Mouse (Mus musculus) mature B cell (primary cell): Measurements from ENCODE around the gene Gm5286.
"Not testable (repeated sequence)": the region's sequence is repeated elsewhere in the genome, so short reads cannot be mapped to it uniquely, and the experiment has no call there.

Experiments used
- in situ Hi-C: fragments of 300-500 bp; cut with MboI; formaldehyde crosslinking; loops from 2 replicates; pipeline ENCODE4 v1.14.3; 2019

Gene Gm5286

DNA sequence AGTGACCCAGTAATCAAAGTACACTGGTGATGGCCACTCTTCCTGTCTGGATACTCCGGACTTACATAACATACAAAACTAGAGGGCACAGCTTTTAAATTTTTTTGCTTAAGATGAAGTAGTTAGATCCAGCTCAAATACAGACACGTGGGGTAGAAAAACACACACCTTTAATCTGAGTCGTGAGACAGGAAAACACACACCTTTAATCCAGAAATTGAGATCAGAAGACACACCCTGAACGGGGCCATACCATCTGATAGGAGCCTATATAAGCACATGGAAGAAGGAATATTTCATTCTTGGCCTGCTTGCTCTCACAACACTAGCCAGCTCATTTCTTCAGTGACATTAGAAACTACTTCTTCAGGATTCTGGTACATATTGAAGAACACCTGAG, at the start of gene Gm5286:
TSS of gene Gm5286 (plus strand) at position 301 of the 400 bp plus-strand sequence.
- in situ Hi-C loops: not testable (repeated sequence)

DNA sequence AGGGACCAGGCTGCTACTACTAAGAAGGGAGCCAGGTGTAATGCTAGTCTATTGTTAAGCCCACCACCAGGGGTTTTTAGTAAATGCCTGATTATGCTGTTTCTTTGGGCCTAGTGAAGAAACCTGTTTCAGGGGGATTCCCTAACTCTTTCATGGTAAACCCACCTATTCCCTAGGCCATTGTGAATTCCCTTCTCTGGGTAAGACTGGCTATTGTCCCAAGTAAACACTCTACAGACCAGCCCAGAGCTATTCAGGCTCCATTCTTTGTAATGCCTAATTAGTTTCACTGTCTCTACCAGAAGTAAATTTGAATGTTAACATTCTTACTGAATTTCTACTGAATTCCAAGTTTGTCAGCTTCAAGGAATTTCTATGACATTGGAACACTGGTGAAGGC, 29.2 kb upstream of the Gm5286 start:
- in situ Hi-C loops: not testable (repeated sequence)

- in situ Hi-C loops: not testable (repeated sequence)
Observed at GRCm38 (mm10) chr3:94178093-94178492, 18.4 kb upstream of the Gm5286 start, which contains the start of gene Gm10696. Gene Gm10696, minus strand, starts transcription at chr3:94178193.
